Mouse (Mus musculus) liver, postnatal 0 days (tissue): ENCODE measurements around the gene Map7d3. TPM values are rescaled to one million over a fixed set of nuclear protein-coding genes. Genes with fewer than 3 reads are reported as not detected.
A peak's percentile ranks its signal among the peaks of the same experiment; 100 is the strongest.

Experiments used
- ATAC-seq: fragments of 200-750 bp; cut with Nextera tagmentation; 2 replicates; pipeline ENCODE4 v1.8.0; 2017; ENCODE audit warnings: mild to moderate bottlenecking, moderate library complexity
- DNase-seq: peaks from one replicate; pipeline ENCODE4 v3.0.0-alpha.2; 2016
- H3K27ac ChIP-seq: fragments of 300-500 bp; sonication (generic); 2 replicates; pipeline ENCODE4 v1.5.1; 2014; ENCODE audit warnings: antibody characterized with exemption, moderate library complexity, mild to moderate bottlenecking, low read depth
- H3K27me3 ChIP-seq: fragments of 300-500 bp; sonication (generic); 2 replicates; pipeline ENCODE4 v1.6.1; 2014; ENCODE audit warnings: low read length, control low read depth, mixed read lengths; ENCODE audit not compliant: insufficient read depth
- H3K36me3 ChIP-seq: fragments of 300-500 bp; sonication (generic); replicated peaks from 2 replicates; pipeline ENCODE4 v1.6.1; 2014; ENCODE audit warnings: mild to moderate bottlenecking, control low read depth, low read length, moderate library complexity, mixed read lengths; ENCODE audit not compliant: insufficient read depth
- H3K4me1 ChIP-seq: fragments of 300-500 bp; sonication (generic); 2 replicates; pipeline ENCODE4 v1.6.1; 2014; ENCODE audit warnings: antibody characterized with exemption, mild to moderate bottlenecking, control low read depth; ENCODE audit not compliant: insufficient read depth
- H3K4me2 ChIP-seq: fragments of 300-500 bp; sonication (generic); 2 replicates; pipeline ENCODE4 v1.6.1; 2014; ENCODE audit warnings: low read depth, mild to moderate bottlenecking, low read length, moderate library complexity, mixed read lengths
- H3K4me3 ChIP-seq: fragments of 300-500 bp; sonication (generic); 2 replicates; pipeline ENCODE4 v1.5.1; 2014; ENCODE audit warnings: low read depth, low read length
- H3K9ac ChIP-seq: fragments of 300-500 bp; sonication (generic); replicated peaks from 2 replicates; pipeline ENCODE4 v1.6.1; 2014; ENCODE audit warnings: mild to moderate bottlenecking, moderate library complexity
- H3K9me3 ChIP-seq: fragments of 300-500 bp; sonication (generic); 2 replicates; pipeline ENCODE4 v1.6.1; 2016; ENCODE audit warnings: mild to moderate bottlenecking, control low read depth, low read length, mixed read lengths
- CTCF ChIP-seq: sonication (generic); IDR thresholded peaks from 2 replicates; pipeline ENCODE4 v1.5.1; 2016; ENCODE audit warnings: antibody characterized with exemption, low read depth
- EP300 ChIP-seq: IDR thresholded peaks from 2 replicates; pipeline ENCODE4 v1.6.1; 2016; ENCODE audit warnings: antibody characterized with exemption, low read depth, mild to moderate bottlenecking
- WGBS: fragments of 180-500 bp; shearing (Covaris S2); extraction: QIAGEN DNeasy Blood & Tissue Kit; methylation state at CpG from one replicate; pipeline ENCODE4 v1.1.7; 2014; ENCODE audit not compliant: insufficient replicate concordance; 5-methylcytosine and 5-hydroxymethylcytosine counted together
- polyA plus RNA-seq: library from polyadenylated mRNA; unstranded; fragments of >200 nt; fragmentation: Nextera tagmentation; extraction: Ambion mirVana; gene quantifications from 2 replicates; pipeline ENCODE4 v1.2.1, GENCODE M21; 2015

The Map7d3 gene
- 0.55 and 0.63 TPM in 2 replicates for polyA plus RNA-seq

GRCm38 (mm10) chrX:56821765-56822603 is at the start of gene Map7d3:
Gene Map7d3, minus strand, starts transcription at chrX:56822326.
- DNase-seq (peak; percentile 19), ATAC-seq (no peak)
- Histone ChIP-seq H3K36me3 (no peaks in the 10 kb centered on the region), H3K4me3 (peak within 1 kb of the TSS; percentile 46), H3K27me3 (no peaks in the 10 kb centered on the region), H3K4me1 (no peaks in the 10 kb centered on the region), H3K9me3 (no peaks in the 10 kb centered on the region), H3K9ac (no peak within 1 kb of the TSS), H3K27ac (no peak within 1 kb of the TSS), H3K4me2 (peak within 1 kb of the TSS; percentile 65)
- WGBS: 17% methylated on average over 33 of the region's 35 CpGs
- TF ChIP-seq CTCF (no peak), EP300 (no peak)

- Histone ChIP-seq H3K4me3 (no peak within 1 kb of the TSS), H3K27ac (no peak within 1 kb of the TSS), H3K4me2 (no peak within 1 kb of the TSS), H3K9me3 (no peaks in the 10 kb centered on the region), H3K4me1 (no peaks in the 10 kb centered on the region), H3K9ac (no peak within 1 kb of the TSS), H3K36me3 (no peaks in the 10 kb centered on the region), H3K27me3 (no peaks in the 10 kb centered on the region)
- DNase-seq (no peak), ATAC-seq (no peak)
- TF ChIP-seq EP300: no peak
- WGBS: 71% methylated on average over 2 of the region's 2 CpGs
These were observed 47.7 kb upstream of the Map7d3 start, which contains the start of gene Adgrg4 for GRCm38 (mm10) chrX:56869863-56870262. Gene Adgrg4, plus strand, starts transcription at chrX:56870163.

- H3K4me3 ChIP-seq: no peak overlapping the region
- H3K9ac ChIP-seq: no peak overlapping the region
- H3K27ac ChIP-seq: no peak overlapping the region
- no peak overlapping the region for H3K4me2 ChIP-seq
- 61% methylated on average over 5 of the region's 5 CpGs for WGBS
- H3K36me3 ChIP-seq: no peaks in the 10 kb centered on the region
- H3K27me3 ChIP-seq: no peaks in the 10 kb centered on the region
- no peaks in the 10 kb centered on the region for H3K9me3 ChIP-seq
- no peak for DNase-seq
- no peak for TF ChIP-seq EP300
- no peak for TF ChIP-seq CTCF
- H3K4me1 ChIP-seq: no peaks in the 10 kb centered on the region
- ATAC-seq: no peak
These were observed 19.1 kb upstream of the Map7d3 start for GRCm38 (mm10) chrX:56841255-56841654.

GRCm38 (mm10) chrX:56839369-56839768 is 17.2 kb upstream of the Map7d3 start:
- no peaks in the 10 kb centered on the region for H3K9me3 ChIP-seq
- H3K27me3 ChIP-seq: no peaks in the 10 kb centered on the region
- peak; percentile 17 for DNase-seq
- no peak overlapping the region for H3K9ac ChIP-seq
- H3K27ac ChIP-seq: no peak overlapping the region
- H3K36me3 ChIP-seq: no peaks in the 10 kb centered on the region
- ATAC-seq: no peak
- H3K4me3 ChIP-seq: no peak overlapping the region
- H3K4me2 ChIP-seq: no peak overlapping the region
- TF ChIP-seq CTCF: peak; percentile 80
- no peak for TF ChIP-seq EP300
- H3K4me1 ChIP-seq: no peaks in the 10 kb centered on the region

GRCm38 (mm10) chrX:56835842-56836241 is 13.7 kb upstream of the Map7d3 start:
- no peak overlapping the region for H3K9ac ChIP-seq
- DNase-seq (no peak), ATAC-seq (no peak)
- 66% methylated on average over 6 of the region's 6 CpGs for WGBS
- no peak for TF ChIP-seq CTCF
- TF ChIP-seq EP300: no peak
- H3K27ac ChIP-seq: no peak overlapping the region
- no peaks in the 10 kb centered on the region for H3K4me1 ChIP-seq
- no peaks in the 10 kb centered on the region for H3K36me3 ChIP-seq
- H3K9me3 ChIP-seq: no peaks in the 10 kb centered on the region
- no peak overlapping the region for H3K4me3 ChIP-seq
- H3K4me2 ChIP-seq: no peak overlapping the region
- H3K27me3 ChIP-seq: no peaks in the 10 kb centered on the region

- H3K4me1 ChIP-seq: no peaks in the 10 kb centered on the region
- H3K9ac ChIP-seq: no peak overlapping the region
- no peak for DNase-seq
- H3K27me3 ChIP-seq: no peaks in the 10 kb centered on the region
- TF ChIP-seq CTCF (no peak), EP300 (no peak)
- H3K4me2 ChIP-seq: no peak overlapping the region
- H3K27ac ChIP-seq: no peak overlapping the region
- ATAC-seq: no peak
- 37% methylated on average over 6 of the region's 6 CpGs for WGBS
- H3K36me3 ChIP-seq: no peaks in the 10 kb centered on the region
- no peak overlapping the region for H3K4me3 ChIP-seq
- no peaks in the 10 kb centered on the region for H3K9me3 ChIP-seq
These were observed 5.4 kb upstream of the Map7d3 start for GRCm38 (mm10) chrX:56827492-56827891.
